Mouse (Mus musculus) forebrain, embryonic 11.5 days (tissue): ENCODE results near the gene Ptrh1. TPM values are rescaled to one million over a fixed set of nuclear protein-coding genes. Genes with fewer than 3 reads are reported as not detected.

ENCODE experiments used
- ATAC-seq: fragments of 200-750 bp; cut with Nextera tagmentation; replicated peaks from 2 replicates; pipeline ENCODE4 v1.8.0; 2017; ENCODE audit warnings: moderate TSS enrichment; ENCODE audit not compliant: low FRiP score
- DNase-seq: peaks from one replicate; pipeline ENCODE4 v3.0.0-alpha.2; 2017; ENCODE audit warnings: low spot score
- H3K27ac ChIP-seq: fragments of 300-500 bp; sonication (generic); 2 replicates; pipeline ENCODE4 v1.5.1; 2014; ENCODE audit warnings: low read depth, low read length
- H3K27me3 ChIP-seq: fragments of 300-500 bp; sonication (generic); 2 replicates; pipeline ENCODE4 v1.6.1; 2014; ENCODE audit warnings: mild to moderate bottlenecking, low read length, mixed read lengths; ENCODE audit not compliant: control insufficient read depth, insufficient read depth
- H3K36me3 ChIP-seq: fragments of 300-500 bp; sonication (generic); 2 replicates; pipeline ENCODE4 v1.6.1; 2014; ENCODE audit warnings: mild to moderate bottlenecking, low read length, moderate library complexity, mixed read lengths; ENCODE audit not compliant: control insufficient read depth, insufficient read depth
- H3K4me1 ChIP-seq: fragments of 300-500 bp; sonication (generic); replicated peaks from 2 replicates; pipeline ENCODE4 v1.6.1; 2014; ENCODE audit warnings: low read length, mixed read lengths; ENCODE audit not compliant: control insufficient read depth, insufficient read depth
- H3K4me2 ChIP-seq: fragments of 300-500 bp; sonication (generic); 2 replicates; pipeline ENCODE4 v1.6.1; 2014; ENCODE audit warnings: low read depth, mild to moderate bottlenecking, low read length, moderate library complexity, mixed read lengths; ENCODE audit not compliant: severe bottlenecking
- H3K4me3 ChIP-seq: fragments of 300-500 bp; sonication (generic); 2 replicates; pipeline ENCODE4 v1.5.1; 2014; ENCODE audit warnings: low read depth, low read length
- H3K9ac ChIP-seq: fragments of 300-500 bp; sonication (generic); 2 replicates; pipeline ENCODE4 v1.6.1; 2014; ENCODE audit warnings: low read length
- H3K9me3 ChIP-seq: fragments of 300-500 bp; sonication (generic); 2 replicates; pipeline ENCODE4 v1.6.1; 2016; ENCODE audit warnings: low read length, mixed read lengths; ENCODE audit not compliant: control insufficient read depth
- WGBS: fragments of 180-500 bp; shearing (Covaris S2); extraction: QIAGEN DNeasy Blood & Tissue Kit; methylation state at CpG from one replicate; pipeline ENCODE4 v1.1.7; 2014; 5-methylcytosine and 5-hydroxymethylcytosine counted together
- polyA plus RNA-seq: library from polyadenylated mRNA; unstranded; fragments of >200 nt; fragmentation: Nextera tagmentation; extraction: Ambion mirVana; gene quantifications from 2 replicates; pipeline ENCODE4 v1.2.1, GENCODE M21; 2014

Gene Ptrh1
- polyA plus RNA-seq, 1 experiment from 2014 or later = 3.3 TPM

GRCm38 (mm10) chr2:32795748-32796418, 20.3 kb downstream of the Ptrh1 start:
- H3K9me3 ChIP-seq = no peaks in the 10 kb centered on the region
- no peaks in the 10 kb centered on the region for H3K27me3 ChIP-seq
- no peaks in the 10 kb centered on the region; the same call in 1 of the 2 replicates for H3K36me3 ChIP-seq
- no peak overlapping the region for H3K9ac ChIP-seq
- H3K4me1 ChIP-seq = no peaks in the 10 kb centered on the region
- DNase-seq (no peak), ATAC-seq (no peak)
- 89% methylated on average over 13 of the region's 13 CpGs for WGBS
- no peak overlapping the region for H3K4me2 ChIP-seq
- H3K4me3 ChIP-seq = no peak overlapping the region
- no peak overlapping the region for H3K27ac ChIP-seq

GRCm38 (mm10) chr2:32798251-32798962, 22.8 kb downstream of the Ptrh1 start:
- no peaks in the 10 kb centered on the region for H3K4me1 ChIP-seq
- 80% methylated on average over 10 of the region's 10 CpGs for WGBS
- H3K9me3 ChIP-seq = no peaks in the 10 kb centered on the region
- no peak overlapping the region for H3K4me3 ChIP-seq
- no peaks in the 10 kb centered on the region for H3K27me3 ChIP-seq
- DNase-seq (no peak), ATAC-seq (no peak)
- no peaks in the 10 kb centered on the region; the same call in 1 of the 2 replicates for H3K36me3 ChIP-seq
- no peak overlapping the region for H3K27ac ChIP-seq
- H3K4me2 ChIP-seq = no peak overlapping the region
- H3K9ac ChIP-seq = no peak overlapping the region

GRCm38 (mm10) chr2:32808816-32809566, 33.4 kb downstream of the Ptrh1 start:
- no peak overlapping the region for H3K4me3 ChIP-seq
- no peak overlapping the region for H3K9ac ChIP-seq
- no peaks in the 10 kb centered on the region for H3K9me3 ChIP-seq
- peaks cover 2% of the 10 kb centered on the region; the same call in 1 of the 2 replicates for H3K36me3 ChIP-seq
- no peaks in the 10 kb centered on the region for H3K4me1 ChIP-seq
- ATAC-seq = no peak
- H3K27me3 ChIP-seq = no peaks in the 10 kb centered on the region
- H3K4me2 ChIP-seq = no peak overlapping the region
- DNase-seq = no peak
- H3K27ac ChIP-seq = no peak overlapping the region
- WGBS = 94% methylated on average over 14 of the region's 14 CpGs

GRCm38 (mm10) chr2:32811959-32812358, 36.4 kb downstream of the Ptrh1 start:
- Histone ChIP-seq H3K27me3 (no peaks in the 10 kb centered on the region), H3K27ac (no peak overlapping the region), H3K36me3 (peaks cover 2% of the 10 kb centered on the region; the same call in 1 of the 2 replicates), H3K4me3 (no peak overlapping the region), H3K4me1 (no peaks in the 10 kb centered on the region), H3K4me2 (no peak overlapping the region), H3K9me3 (no peaks in the 10 kb centered on the region), H3K9ac (no peak overlapping the region)
- ATAC-seq = no peak
- 90% methylated on average over 8 of the region's 8 CpGs for WGBS
- DNase-seq = no peak

- Histone ChIP-seq H3K4me2 (no peak overlapping the region), H3K9ac (no peak overlapping the region), H3K27me3 (no peaks in the 10 kb centered on the region), H3K27ac (no peak overlapping the region), H3K9me3 (no peaks in the 10 kb centered on the region), H3K36me3 (no peaks in the 10 kb centered on the region; the same call in 1 of the 2 replicates), H3K4me1 (no peaks in the 10 kb centered on the region), H3K4me3 (no peak overlapping the region)
- ATAC-seq = no peak
- WGBS = 84% methylated on average over 2 of the region's 2 CpGs
- DNase-seq = no peak
Observed at GRCm38 (mm10) chr2:32816497-32816896, 40.9 kb downstream of the Ptrh1 start.

GRCm38 (mm10) chr2:32816946-32817581, 41.5 kb downstream of the Ptrh1 start:
- Histone ChIP-seq H3K9me3 (no peaks in the 10 kb centered on the region), H3K36me3 (no peaks in the 10 kb centered on the region; the same call in 1 of the 2 replicates), H3K9ac (no peak overlapping the region), H3K4me3 (no peak overlapping the region), H3K4me2 (no peak overlapping the region), H3K4me1 (no peaks in the 10 kb centered on the region), H3K27ac (peak overlapping the region; percentile 12; the same call in 1 of the 2 replicates), H3K27me3 (no peaks in the 10 kb centered on the region)
- DNase-seq (no peak), ATAC-seq (no peak)
- 78% methylated on average over 17 of the region's 17 CpGs for WGBS

GRCm38 (mm10) chr2:32817589-32817988, 42.0 kb downstream of the Ptrh1 start:
- H3K4me3 ChIP-seq = no peak overlapping the region
- no peak overlapping the region for H3K4me2 ChIP-seq
- H3K9ac ChIP-seq = no peak overlapping the region
- no peak for DNase-seq
- H3K36me3 ChIP-seq = no peaks in the 10 kb centered on the region; the same call in 1 of the 2 replicates
- H3K9me3 ChIP-seq = no peaks in the 10 kb centered on the region
- H3K27me3 ChIP-seq = no peaks in the 10 kb centered on the region
- 61% methylated on average over 7 of the region's 7 CpGs for WGBS
- no peak for ATAC-seq
- peak overlapping the region; percentile 12; the same call in 1 of the 2 replicates for H3K27ac ChIP-seq
- no peaks in the 10 kb centered on the region for H3K4me1 ChIP-seq

GRCm38 (mm10) chr2:32818208-32818607, 42.6 kb downstream of the Ptrh1 start:
- H3K9ac ChIP-seq = no peak overlapping the region
- no peak overlapping the region for H3K4me2 ChIP-seq
- H3K27me3 ChIP-seq = no peaks in the 10 kb centered on the region
- no peaks in the 10 kb centered on the region for H3K4me1 ChIP-seq
- ATAC-seq (no peak), DNase-seq (no peak)
- H3K4me3 ChIP-seq = no peak overlapping the region
- H3K36me3 ChIP-seq = no peaks in the 10 kb centered on the region; the same call in 1 of the 2 replicates
- WGBS = 97% methylated on average over 5 of the region's 5 CpGs
- no peaks in the 10 kb centered on the region for H3K9me3 ChIP-seq
- H3K27ac ChIP-seq = no peak overlapping the region
